Mouse (Mus musculus) forebrain, embryonic 15.5 days (tissue): ENCODE measurements at regions not wholly inside any gene's neighbourhood (a gene's known extent, or its start where the extent isn't known, plus 50 kb on each side); places are given as distances from the start of the nearest gene placed in this dataset.
A peak's percentile ranks its signal among the peaks of the same experiment; 100 is the strongest.

Experiments used
- ATAC-seq: fragments of 200-750 bp; cut with Nextera tagmentation; replicated peaks from 2 replicates; pipeline ENCODE4 v1.8.0; 2017; ENCODE audit warnings: mild to moderate bottlenecking, moderate TSS enrichment, moderate library complexity
- H3K27ac ChIP-seq: fragments of 300-500 bp; sonication (generic); replicated peaks from 2 replicates; pipeline ENCODE4 v1.5.1; 2015; ENCODE audit warnings: mild to moderate bottlenecking, inconsistent platforms
- H3K27me3 ChIP-seq: fragments of 300-500 bp; sonication (generic); 2 replicates; pipeline ENCODE4 v1.6.1; 2015; ENCODE audit warnings: inconsistent platforms
- H3K36me3 ChIP-seq: fragments of 300-500 bp; sonication (generic); 2 replicates; pipeline ENCODE4 v1.6.1; 2015; ENCODE audit warnings: mild to moderate bottlenecking, inconsistent platforms
- H3K4me1 ChIP-seq: fragments of 300-500 bp; sonication (generic); 2 replicates; pipeline ENCODE4 v1.6.1; 2015; ENCODE audit warnings: inconsistent platforms
- H3K4me2 ChIP-seq: fragments of 300-500 bp; sonication (generic); replicated peaks from 2 replicates; pipeline ENCODE4 v1.6.1; 2015; ENCODE audit warnings: mild to moderate bottlenecking, inconsistent platforms
- H3K4me3 ChIP-seq: fragments of 300-500 bp; sonication (generic); 2 replicates; pipeline ENCODE4 v1.5.1; 2015; ENCODE audit warnings: mild to moderate bottlenecking, inconsistent platforms
- H3K9ac ChIP-seq: fragments of 300-500 bp; sonication (generic); replicated peaks from 2 replicates; pipeline ENCODE4 v1.6.1; 2015; ENCODE audit warnings: mild to moderate bottlenecking, inconsistent platforms
- H3K9me3 ChIP-seq: fragments of 300-500 bp; sonication (generic); 2 replicates; pipeline ENCODE4 v1.6.1; 2016; ENCODE audit warnings: inconsistent platforms
- WGBS: fragments of 180-500 bp; shearing (Covaris S2); methylation state at CpG from one replicate; pipeline ENCODE4 v1.1.7; 2015; ENCODE audit warnings: mixed read lengths; 5-methylcytosine and 5-hydroxymethylcytosine counted together

GRCm38 (mm10) chr16:69515122-69515521 is 348.4 kb downstream of the Speer2 start:
- no peak for ATAC-seq
- Histone ChIP-seq H3K9ac (no peak overlapping the region), H3K4me2 (no peak overlapping the region), H3K4me1 (no peaks in the 10 kb centered on the region), H3K36me3 (no peaks in the 10 kb centered on the region), H3K27ac (no peak overlapping the region), H3K9me3 (no peaks in the 10 kb centered on the region), H3K4me3 (no peak overlapping the region), H3K27me3 (no peaks in the 10 kb centered on the region)
- 58% methylated on average over 1 of the region's 1 CpGs for WGBS

- no peak for ATAC-seq
- Histone ChIP-seq H3K27ac (no peak overlapping the region), H3K4me1 (no peaks in the 10 kb centered on the region), H3K4me2 (no peak overlapping the region), H3K9ac (no peak overlapping the region), H3K4me3 (no peak overlapping the region), H3K27me3 (no peaks in the 10 kb centered on the region), H3K36me3 (no peaks in the 10 kb centered on the region), H3K9me3 (no peaks in the 10 kb centered on the region)
- 27% methylated on average over 4 of the region's 4 CpGs for WGBS
These were observed 386.2 kb downstream of the Speer2 start for GRCm38 (mm10) chr16:69477317-69477716.

GRCm38 (mm10) chr16:69469024-69469780 is 394.3 kb downstream of the Speer2 start:
- ATAC-seq, result peak; percentile 94
- no peaks in the 10 kb centered on the region for H3K36me3 ChIP-seq

DNA sequence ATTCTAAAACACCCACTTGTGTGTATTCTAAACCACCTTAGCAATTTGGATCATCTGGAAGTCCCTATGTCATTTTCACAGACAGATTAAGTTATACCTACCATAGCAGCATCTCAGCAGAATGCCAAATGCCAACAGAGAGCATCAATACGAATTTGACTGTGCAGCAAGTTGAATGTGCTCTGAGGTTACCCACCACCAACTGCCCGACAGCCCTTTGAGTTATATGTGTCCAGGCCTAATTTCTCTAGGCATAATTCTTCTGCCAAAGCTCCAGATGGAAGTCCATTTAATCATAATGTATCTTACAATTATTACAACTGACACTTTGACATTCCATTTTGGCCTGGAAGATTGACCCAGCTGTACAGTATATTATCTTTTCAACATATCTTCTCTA is 404.4 kb downstream of the Speer2 start:
- WGBS, result 83% methylated on average over 2 of the region's 2 CpGs
- Histone ChIP-seq H3K4me1 (no peaks in the 10 kb centered on the region), H3K36me3 (no peaks in the 10 kb centered on the region), H3K4me2 (no peak overlapping the region), H3K27ac (no peak overlapping the region), H3K9me3 (no peaks in the 10 kb centered on the region), H3K4me3 (no peak overlapping the region), H3K9ac (no peak overlapping the region), H3K27me3 (no peaks in the 10 kb centered on the region)
- no peak for ATAC-seq

More at GRCm38 (mm10) chr16:69469024-69469780, 394.3 kb downstream of the Speer2 start:
- Histone ChIP-seq H3K27me3 (no peaks in the 10 kb centered on the region), H3K4me3 (peak overlapping the region; percentile 33), H3K4me2 (peak overlapping the region; percentile 49), H3K9ac (no peak overlapping the region), H3K9me3 (no peaks in the 10 kb centered on the region), H3K4me1 (peaks cover 14% of the 10 kb centered on the region; the same call in 1 of the 2 replicates), H3K27ac (peak overlapping the region; percentile 72)
- 14% methylated on average over 9 of the region's 9 CpGs for WGBS

- no peaks in the 10 kb centered on the region for H3K36me3 ChIP-seq
- H3K4me3 ChIP-seq, result no peak overlapping the region
- H3K9ac ChIP-seq, result 0 out of 2 replicates have a peak overlapping the region, but pooled peaks have one; percentile 7
- 35% methylated on average over 12 of the region's 12 CpGs for WGBS
- H3K27me3 ChIP-seq, result no peaks in the 10 kb centered on the region
- peak overlapping the region; percentile 42 for H3K27ac ChIP-seq
- H3K4me1 ChIP-seq, result peaks cover 8% of the 10 kb centered on the region
- H3K4me2 ChIP-seq, result no peak overlapping the region
- no peaks in the 10 kb centered on the region for H3K9me3 ChIP-seq
- peak; percentile 51; the same call in 1 of the 2 replicates for ATAC-seq
These were observed 438.6 kb downstream of the Speer2 start for GRCm38 (mm10) chr16:69424661-69425634.
